Mouse (Mus musculus): ENCODE measurements around the gene Kcnn4.

The Kcnn4 gene

GRCm38 (mm10) chr7:24428725-24429124 is 58.7 kb downstream of the Kcnn4 start:
- DNase-seq, result no peak

GRCm38 (mm10) chr7:24429413-24430112 is 59.5 kb downstream of the Kcnn4 start:
- peak; percentile 88 for DNase-seq

- no peak for DNase-seq
Measured at GRCm38 (mm10) chr7:24430551-24431345, 60.7 kb downstream of the Kcnn4 start.

GRCm38 (mm10) chr7:24431713-24432112 is 61.6 kb downstream of the Kcnn4 start:
- no peak for DNase-seq

- DNase-seq, result no peak
Measured at GRCm38 (mm10) chr7:24435305-24435704, 65.2 kb downstream of the Kcnn4 start.

Measured in layer of hippocampus, adult 9-11 months (tissue).